Mouse (Mus musculus) hindbrain, embryonic 16.5 days (tissue): ENCODE data around the gene Pacs1. TPM values are rescaled to one million over a fixed set of nuclear protein-coding genes. Genes with fewer than 3 reads are reported as not detected.

ENCODE experiments used
- ATAC-seq: fragments of 200-750 bp; cut with Nextera tagmentation; 2 replicates; pipeline ENCODE4 v1.8.0; 2017; ENCODE audit warnings: moderate TSS enrichment, moderate library complexity
- H3K27ac ChIP-seq: fragments of 300-500 bp; sonication (generic); 2 replicates; pipeline ENCODE4 v1.5.1; 2014; ENCODE audit warnings: low read depth, mild to moderate bottlenecking, control low read depth, low read length, moderate library complexity
- H3K27me3 ChIP-seq: fragments of 300-500 bp; sonication (generic); replicated peaks from 2 replicates; pipeline ENCODE4 v1.6.1; 2014; ENCODE audit warnings: low read length; ENCODE audit not compliant: control insufficient read depth, insufficient read depth
- H3K36me3 ChIP-seq: fragments of 300-500 bp; sonication (generic); 2 replicates; pipeline ENCODE4 v1.6.1; 2014; ENCODE audit warnings: mild to moderate bottlenecking, low read length, moderate library complexity, mixed read lengths; ENCODE audit not compliant: control insufficient read depth, insufficient read depth
- H3K4me1 ChIP-seq: fragments of 300-500 bp; sonication (generic); 2 replicates; pipeline ENCODE4 v1.6.1; 2014; ENCODE audit warnings: low read depth, low read length; ENCODE audit not compliant: control insufficient read depth, insufficient read depth
- H3K4me2 ChIP-seq: fragments of 300-500 bp; sonication (generic); 2 replicates; pipeline ENCODE4 v1.6.1; 2014; ENCODE audit warnings: mild to moderate bottlenecking, low read length, control low read depth, moderate library complexity
- H3K4me3 ChIP-seq: fragments of 300-500 bp; sonication (generic); 2 replicates; pipeline ENCODE4 v1.5.1; 2014; ENCODE audit warnings: mild to moderate bottlenecking, low read length, control low read depth, moderate library complexity
- H3K9ac ChIP-seq: fragments of 300-500 bp; sonication (generic); 2 replicates; pipeline ENCODE4 v1.6.1; 2014; ENCODE audit warnings: low read depth, mild to moderate bottlenecking, control low read depth, low read length, moderate library complexity
- H3K9me3 ChIP-seq: fragments of 300-500 bp; sonication (generic); 2 replicates; pipeline ENCODE4 v1.6.1; 2014; ENCODE audit warnings: mild to moderate bottlenecking, low read length, moderate library complexity; ENCODE audit not compliant: control insufficient read depth
- WGBS: fragments of 180-500 bp; shearing (Covaris S2); extraction: QIAGEN DNeasy Blood & Tissue Kit; methylation state at CpG from one replicate; pipeline ENCODE4 v1.1.7; 2014; 5-methylcytosine and 5-hydroxymethylcytosine counted together
- polyA plus RNA-seq: library from polyadenylated mRNA; unstranded; fragments of >200 nt; fragmentation: Nextera tagmentation; extraction: Ambion mirVana; gene quantifications from 2 replicates; pipeline ENCODE4 v1.2.1, GENCODE M21; 2015

The Pacs1 gene
- 47.6 and 56.9 TPM in 2 replicates for polyA plus RNA-seq

DNA sequence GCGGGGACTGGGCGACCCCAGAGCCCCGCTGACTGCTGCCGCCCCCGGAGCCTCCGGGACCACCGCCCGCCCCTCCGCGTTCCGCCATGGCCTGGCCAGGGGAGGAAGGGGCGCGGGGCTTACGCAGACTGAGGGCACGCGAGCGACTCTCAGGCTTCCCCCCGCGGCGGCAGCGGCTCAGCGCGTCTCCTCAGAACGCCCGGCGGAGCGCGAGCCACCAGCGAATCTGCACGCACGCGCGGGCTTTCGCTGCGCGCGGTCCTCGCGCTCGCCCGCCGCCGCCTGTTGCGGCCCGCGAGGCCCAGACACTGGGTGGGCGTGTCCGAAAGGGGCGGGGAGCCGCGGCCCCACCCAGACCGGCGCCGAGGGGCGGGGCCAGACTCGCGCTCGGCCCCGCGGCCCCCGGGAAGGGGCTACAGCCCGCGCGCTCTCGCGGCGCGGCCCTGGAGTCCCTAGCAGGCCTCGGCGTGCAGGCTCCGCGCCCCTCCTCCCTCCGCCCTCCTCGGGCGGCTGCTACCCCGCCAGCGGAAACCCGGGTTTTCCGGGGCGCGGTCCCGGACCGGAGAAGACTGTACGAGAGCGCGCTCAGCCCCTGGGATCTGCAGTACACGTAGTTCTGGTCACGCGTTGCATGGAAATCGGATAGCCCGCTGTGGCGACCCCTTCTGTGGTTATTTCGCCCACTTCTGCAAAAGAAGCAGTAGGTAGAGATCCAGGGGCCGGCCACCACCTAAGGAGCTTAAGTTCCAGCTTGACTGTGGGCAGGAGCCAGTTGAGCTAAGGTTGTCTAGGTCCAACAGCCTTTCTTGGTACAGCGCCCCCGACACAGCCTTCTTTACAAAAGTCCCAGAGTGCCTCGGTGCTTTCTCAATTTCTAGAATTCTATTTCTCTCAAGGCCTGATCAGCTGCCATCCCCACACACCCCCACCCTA, at the start of gene Pacs1:
Pacs1 (minus strand) TSS at position 319 of the 933 bp plus-strand sequence.
- no peaks in the 10 kb centered on the region for H3K9me3 ChIP-seq
- H3K36me3 ChIP-seq: peaks cover 17% of the 10 kb centered on the region
- peak; percentile 92 for ATAC-seq
- peaks cover 22% of the 10 kb centered on the region for H3K4me1 ChIP-seq
- peak within 1 kb of the TSS; percentile 96 for H3K9ac ChIP-seq
- peak within 1 kb of the TSS; percentile 83 for H3K4me2 ChIP-seq
- peak within 1 kb of the TSS; percentile 93 for H3K27ac ChIP-seq
- WGBS: under 1% methylated on average over 57 of the region's 97 CpGs
- no peaks in the 10 kb centered on the region for H3K27me3 ChIP-seq
- H3K4me3 ChIP-seq: peak within 1 kb of the TSS; percentile 99

DNA sequence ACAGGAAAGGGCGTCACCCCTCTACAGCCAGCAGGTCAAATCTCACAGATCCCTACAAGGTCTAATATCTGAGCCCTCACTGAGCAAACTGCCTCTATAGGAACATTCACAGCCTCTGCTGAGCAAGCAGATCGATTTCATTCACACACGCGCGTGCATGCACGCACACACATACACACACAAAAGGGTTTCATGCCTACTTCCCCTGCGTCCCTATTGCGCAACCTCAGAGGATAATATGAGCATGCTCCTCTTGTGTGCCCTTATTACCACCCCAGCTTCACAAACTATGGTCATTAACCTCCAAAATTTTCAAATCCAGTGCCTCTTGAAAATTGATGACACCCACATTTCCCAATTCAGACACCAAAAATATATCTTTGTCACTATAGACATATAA, 40.3 kb upstream of the Pacs1 start:
- H3K27me3 ChIP-seq: no peaks in the 10 kb centered on the region
- no peak overlapping the region for H3K4me2 ChIP-seq
- H3K4me3 ChIP-seq: no peak overlapping the region
- WGBS: 94% methylated on average over 8 of the region's 8 CpGs
- H3K36me3 ChIP-seq: no peaks in the 10 kb centered on the region; the same call in 1 of the 2 replicates
- no peak for ATAC-seq
- H3K9me3 ChIP-seq: peaks cover 3% of the 10 kb centered on the region; the same call in 1 of the 2 replicates
- no peaks in the 10 kb centered on the region for H3K4me1 ChIP-seq
- no peak overlapping the region for H3K27ac ChIP-seq
- no peak overlapping the region for H3K9ac ChIP-seq

DNA sequence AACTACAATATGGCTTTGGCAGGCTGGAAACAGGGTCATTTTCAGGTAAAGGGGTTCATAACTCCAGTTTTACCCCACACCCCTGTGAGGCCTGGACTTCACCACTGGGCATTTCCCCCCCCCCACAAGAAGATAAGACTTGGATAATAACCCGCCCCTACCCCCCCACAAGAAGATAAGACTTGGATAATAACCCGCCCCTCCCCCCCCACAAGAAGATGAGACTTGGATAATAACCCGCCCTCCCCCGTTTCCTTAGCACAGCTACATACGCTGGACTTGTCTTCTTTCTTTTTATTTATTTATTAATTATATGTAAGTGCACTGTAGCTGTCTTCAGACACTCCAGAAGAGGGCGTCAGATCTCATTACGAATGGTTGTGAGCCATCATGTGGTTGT, 36.1 kb upstream of the Pacs1 start:
- ATAC-seq: no peak
- Histone ChIP-seq H3K27ac (no peak overlapping the region), H3K9me3 (peaks cover 6% of the 10 kb centered on the region), H3K27me3 (no peaks in the 10 kb centered on the region), H3K4me1 (no peaks in the 10 kb centered on the region), H3K4me3 (no peak overlapping the region), H3K36me3 (peaks cover 26% of the 10 kb centered on the region), H3K4me2 (no peak overlapping the region), H3K9ac (no peak overlapping the region)
- 89% methylated on average over 7 of the region's 7 CpGs for WGBS

DNA sequence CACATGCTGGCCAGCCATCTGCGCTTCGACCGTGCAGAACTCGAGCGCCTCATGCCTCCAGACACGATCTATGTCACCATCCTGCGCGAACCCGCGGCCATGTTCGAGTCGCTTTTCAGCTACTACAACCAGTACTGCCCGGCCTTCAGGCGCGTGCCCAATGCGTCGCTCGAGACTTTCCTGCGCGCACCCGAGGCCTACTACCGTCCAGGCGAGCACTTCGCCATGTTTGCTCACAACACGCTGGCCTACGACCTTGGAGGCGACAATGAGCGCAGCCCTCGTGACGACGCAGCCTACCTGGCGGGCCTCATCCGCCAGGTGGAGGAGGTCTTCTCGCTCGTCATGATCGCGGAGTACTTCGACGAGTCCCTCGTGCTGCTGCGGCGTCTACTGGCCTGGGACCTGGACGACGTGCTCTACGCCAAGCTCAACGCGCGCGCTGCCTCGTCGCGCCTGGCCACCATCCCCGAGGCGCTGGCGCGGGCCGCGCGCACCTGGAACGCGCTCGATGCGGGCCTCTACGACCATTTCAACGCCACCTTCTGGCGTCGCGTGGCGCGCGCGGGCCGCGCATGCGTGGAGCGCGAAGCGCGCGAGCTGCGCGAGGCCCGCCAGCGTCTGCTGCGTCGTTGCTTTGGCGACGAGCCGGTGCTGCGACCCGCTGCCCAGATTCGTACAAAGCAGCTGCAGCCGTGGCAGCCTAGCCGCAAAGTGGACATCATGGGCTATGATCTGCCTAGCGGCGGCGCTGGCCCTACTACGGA, 34.2 kb upstream of the Pacs1 start:
- H3K27ac ChIP-seq: no peak overlapping the region
- H3K4me3 ChIP-seq: peak overlapping the region; percentile 8; the same call in 1 of the 2 replicates
- peaks cover 30% of the 10 kb centered on the region for H3K36me3 ChIP-seq
- H3K4me1 ChIP-seq: no peaks in the 10 kb centered on the region
- no peak for ATAC-seq
- peak overlapping the region; percentile 42 for H3K4me2 ChIP-seq
- no peaks in the 10 kb centered on the region for H3K27me3 ChIP-seq
- WGBS: 40% methylated on average over 98 of the region's 98 CpGs
- peaks cover 6% of the 10 kb centered on the region for H3K9me3 ChIP-seq
- H3K9ac ChIP-seq: peak overlapping the region; percentile 17; the same call in 1 of the 2 replicates

DNA sequence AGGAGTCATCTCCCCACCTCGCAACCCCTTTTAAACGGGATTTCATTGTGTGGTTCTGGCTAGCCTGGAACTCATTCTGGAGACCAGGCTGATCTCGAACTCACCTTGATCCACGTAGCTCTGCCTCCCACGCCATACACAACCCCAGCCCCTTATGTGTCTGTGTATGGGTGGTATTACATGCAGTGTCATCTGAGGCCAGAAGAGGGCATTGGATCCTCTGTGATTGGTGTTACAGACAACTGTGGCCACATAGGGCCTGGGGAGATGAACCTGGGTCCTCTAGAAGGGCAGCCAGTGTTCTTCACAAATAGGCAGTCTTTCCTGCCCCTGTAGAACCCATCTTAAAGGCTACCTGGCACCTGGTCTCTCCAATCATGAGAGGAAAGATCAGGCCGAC, 33.4 kb upstream of the Pacs1 start:
- no peak for ATAC-seq
- Histone ChIP-seq H3K4me2 (no peak overlapping the region), H3K9ac (no peak overlapping the region), H3K36me3 (peaks cover 30% of the 10 kb centered on the region), H3K9me3 (peaks cover 6% of the 10 kb centered on the region), H3K4me1 (no peaks in the 10 kb centered on the region), H3K27me3 (no peaks in the 10 kb centered on the region), H3K27ac (no peak overlapping the region), H3K4me3 (no peak overlapping the region)
- WGBS: 84% methylated on average over 6 of the region's 6 CpGs

DNA sequence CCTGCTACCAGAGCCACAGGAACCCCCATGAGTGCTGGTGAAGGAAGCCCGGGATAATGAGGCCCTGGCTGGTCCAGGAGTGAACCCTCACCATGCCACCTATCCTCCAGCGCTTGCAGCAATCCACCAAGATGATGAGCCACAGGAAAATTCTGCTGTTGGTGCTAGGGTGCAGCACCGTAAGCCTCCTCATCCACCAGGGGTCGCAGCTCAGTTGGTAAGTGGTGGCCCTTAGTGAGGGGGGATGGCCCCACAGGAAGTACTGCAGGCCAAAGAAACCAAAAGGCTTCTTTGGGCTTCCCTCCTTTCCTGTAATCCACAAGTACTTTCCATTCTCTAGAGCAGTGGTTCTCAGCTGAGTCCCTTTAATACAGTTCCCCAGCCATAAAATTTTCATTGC, 29.5 kb upstream of the Pacs1 start:
- WGBS: 17% methylated on average over 4 of the region's 4 CpGs
- H3K36me3 ChIP-seq: peaks cover 22% of the 10 kb centered on the region
- no peak overlapping the region for H3K4me3 ChIP-seq
- H3K9me3 ChIP-seq: peaks cover 5% of the 10 kb centered on the region
- no peak overlapping the region for H3K9ac ChIP-seq
- peaks cover 13% of the 10 kb centered on the region for H3K4me1 ChIP-seq
- no peak overlapping the region for H3K27ac ChIP-seq
- no peaks in the 10 kb centered on the region for H3K27me3 ChIP-seq
- no peak overlapping the region for H3K4me2 ChIP-seq
- ATAC-seq: no peak

- 86% methylated on average over 6 of the region's 6 CpGs for WGBS
- Histone ChIP-seq H3K4me3 (no peak overlapping the region), H3K36me3 (peaks cover 11% of the 10 kb centered on the region), H3K9ac (no peak overlapping the region), H3K4me2 (no peak overlapping the region), H3K4me1 (peaks cover 21% of the 10 kb centered on the region), H3K9me3 (no peaks in the 10 kb centered on the region), H3K27me3 (no peaks in the 10 kb centered on the region), H3K27ac (no peak overlapping the region)
- ATAC-seq: no peak
Measured at GRCm38 (mm10) chr19:5300588-5300987, 27.7 kb upstream of the Pacs1 start.

DNA sequence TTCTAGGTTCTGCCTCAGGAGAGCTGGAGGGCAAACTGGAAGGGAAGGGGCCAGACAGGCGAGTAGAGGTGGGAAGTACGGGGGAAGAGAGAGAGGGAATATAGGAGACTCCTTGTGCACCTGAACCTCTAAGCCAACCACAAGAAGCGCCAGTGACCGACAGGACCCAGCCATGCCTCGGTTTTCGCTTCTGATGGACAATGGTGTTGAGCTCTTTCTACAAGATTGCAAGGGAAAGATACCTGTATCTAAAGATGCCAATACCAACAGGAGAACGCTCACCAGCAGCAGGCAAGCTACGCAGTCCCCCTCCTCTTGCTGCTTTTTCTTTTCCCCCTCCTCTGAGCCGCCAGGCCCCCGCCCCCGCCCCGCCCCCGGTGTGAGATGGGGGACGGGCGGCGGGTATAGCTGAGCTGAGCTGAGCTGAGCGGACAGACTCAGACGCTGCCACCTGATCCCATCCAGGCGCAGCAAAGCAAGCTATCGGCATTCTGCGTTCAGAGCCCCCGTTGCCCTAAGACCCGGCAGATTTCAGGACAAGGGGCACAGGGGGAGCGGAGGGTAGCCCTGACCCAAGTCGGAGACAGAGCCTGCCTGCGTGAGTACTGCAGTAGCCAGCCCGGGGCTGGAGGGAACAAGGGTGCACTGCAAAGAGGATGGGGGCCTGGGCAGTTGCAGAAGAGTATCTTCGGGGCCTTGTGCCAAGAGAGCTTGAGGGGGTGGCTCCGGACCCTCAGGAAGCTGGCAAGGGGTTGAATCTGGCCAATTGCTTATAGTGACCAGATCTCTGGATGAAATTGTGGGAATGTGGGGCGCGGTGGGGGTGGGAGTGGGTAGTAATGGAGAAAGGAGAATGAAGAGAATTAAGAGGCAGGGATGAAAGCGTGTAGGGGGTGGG, 25.2 kb upstream of the Pacs1 start, which contains the start of gene Gal3st3:
Gal3st3 (plus strand) TSS at position 429 of the 898 bp plus-strand sequence.
- peak; percentile 67 for ATAC-seq
- Histone ChIP-seq H3K9ac (peak within 1 kb of the TSS; percentile 90), H3K4me3 (peak within 1 kb of the TSS; percentile 65), H3K36me3 (peaks cover 3% of the 10 kb centered on the region), H3K4me1 (peaks cover 32% of the 10 kb centered on the region), H3K4me2 (peak within 1 kb of the TSS; percentile 74), H3K9me3 (no peaks in the 10 kb centered on the region), H3K27me3 (no peaks in the 10 kb centered on the region), H3K27ac (peak within 1 kb of the TSS; percentile 87)
- 2% methylated on average over 31 of the region's 32 CpGs for WGBS
